Mouse (Mus musculus): ENCODE results near the gene Zbed3. TPM values are rescaled to one million over a fixed set of nuclear protein-coding genes. Genes with fewer than 3 reads are reported as not detected.

Zbed3 gene
- polyA plus RNA-seq, 1 experiment, result 24.6 TPM

GRCm38 (mm10) chr13:95325080-95325906 is 1.9 kb downstream of the Zbed3 start:
- TF ChIP-seq E2F4 (IDR thresholded peaks at IDR 0.05; ENCODE audit: insufficient read depth), result no peak
- no peak for TF ChIP-seq TCF12 (IDR thresholded peaks at IDR 0.05; ENCODE audit: insufficient read depth, poor library complexity, severe bottlenecking)
- no peak for TF ChIP-seq MAX (IDR thresholded peaks at IDR 0.05; ENCODE audit: low read depth)
- TF ChIP-seq POLR2AphosphoS2 (IDR thresholded peaks at IDR 0.05; ENCODE audit: insufficient read length, low read depth), result no peak
- no peak for TF ChIP-seq USF1 (IDR thresholded peaks at IDR 0.05; ENCODE audit: low read depth)
- no peak for TF ChIP-seq SRF (IDR thresholded peaks at IDR 0.05; ENCODE audit: control insufficient read depth, insufficient read length, low read depth)
- peak; percentile 42 for TF ChIP-seq POLR2A (IDR thresholded peaks at IDR 0.05; ENCODE audit: insufficient read length, low read depth)
- TF ChIP-seq TCF3 (IDR thresholded peaks at IDR 0.05; ENCODE audit: insufficient read length, low read depth), result no peak
- peak in 1 of 3 experiments; percentile 11 for TF ChIP-seq MYOD1 (IDR thresholded peaks at IDR 0.05; ENCODE audit: control insufficient read depth in 1 of 3, insufficient read length in 2 of 3, low read depth in 2 of 3)
- TF ChIP-seq REST (IDR thresholded peaks at IDR 0.05; ENCODE audit: insufficient read depth, insufficient read length), result no peak
- peak; percentile 47; the same call in 1 of the 2 replicates for TF ChIP-seq CEBPB (IDR thresholded peaks at IDR 0.05; ENCODE audit: insufficient read depth, poor library complexity, severe bottlenecking)
- TF ChIP-seq MYOG (IDR thresholded peaks at IDR 0.05; ENCODE audit: control insufficient read depth in 1 of 3, insufficient read depth in 1 of 3, insufficient read length in 2 of 3, low read depth in 2 of 3), result peak in 1 of 3 experiments; percentile 22
- Histone ChIP-seq H3K36me3 (ENCODE audit: control insufficient read depth, insufficient read depth) (no peaks in the 10 kb centered on the region), H3K27me3 (ENCODE audit: control insufficient read depth, insufficient read depth, insufficient read length) (no peaks in the 10 kb centered on the region), H3ac (ENCODE audit: control insufficient read depth, insufficient read length) (peak overlapping the region; percentile 96), H3K79me2 (ENCODE audit: control insufficient read depth, insufficient read depth) (peaks cover 51% of the 10 kb centered on the region), H3K4me2 (ENCODE audit: low read depth) (peak overlapping the region; percentile 97), H3K4me3 (peak overlapping the region; percentile 89)

- TF ChIP-seq REST (IDR thresholded peaks at IDR 0.05; ENCODE audit: insufficient read depth, insufficient read length) (no peak), MYOG (IDR thresholded peaks at IDR 0.05; ENCODE audit: control insufficient read depth in 1 of 3, insufficient read depth in 1 of 3, insufficient read length in 2 of 3, low read depth in 2 of 3) (no peak), POLR2AphosphoS2 (IDR thresholded peaks at IDR 0.05; ENCODE audit: insufficient read length, low read depth) (no peak), TCF12 (IDR thresholded peaks at IDR 0.05; ENCODE audit: insufficient read depth, poor library complexity, severe bottlenecking) (no peak), CEBPB (IDR thresholded peaks at IDR 0.05; ENCODE audit: insufficient read depth, poor library complexity, severe bottlenecking) (no peak), MYOD1 (IDR thresholded peaks at IDR 0.05; ENCODE audit: control insufficient read depth in 1 of 3, insufficient read length in 2 of 3, low read depth in 2 of 3) (no peak), TCF3 (IDR thresholded peaks at IDR 0.05; ENCODE audit: insufficient read length, low read depth) (no peak), MAX (IDR thresholded peaks at IDR 0.05; ENCODE audit: low read depth) (no peak), SRF (IDR thresholded peaks at IDR 0.05; ENCODE audit: control insufficient read depth, insufficient read length, low read depth) (no peak), E2F4 (IDR thresholded peaks at IDR 0.05; ENCODE audit: insufficient read depth) (no peak), USF1 (IDR thresholded peaks at IDR 0.05; ENCODE audit: low read depth) (no peak)
- H3K27me3 ChIP-seq (ENCODE audit: control insufficient read depth, insufficient read depth, insufficient read length), result no peaks in the 10 kb centered on the region
- H3K4me2 ChIP-seq (ENCODE audit: low read depth), result peak overlapping the region; percentile 69
- no peaks in the 10 kb centered on the region for H3K36me3 ChIP-seq (ENCODE audit: control insufficient read depth, insufficient read depth)
- peak overlapping the region; percentile 96 for H3ac ChIP-seq (ENCODE audit: control insufficient read depth, insufficient read length)
- peak overlapping the region; percentile 89 for H3K4me3 ChIP-seq
- peaks cover 58% of the 10 kb centered on the region for H3K79me2 ChIP-seq (ENCODE audit: control insufficient read depth, insufficient read depth)
These were observed 2.6 kb downstream of the Zbed3 start for GRCm38 (mm10) chr13:95325907-95326550.

GRCm38 (mm10) chr13:95326611-95327344 is 3.4 kb downstream of the Zbed3 start:
- no peaks in the 10 kb centered on the region for H3K27me3 ChIP-seq (ENCODE audit: control insufficient read depth, insufficient read depth, insufficient read length)
- TF ChIP-seq MYOG (IDR thresholded peaks at IDR 0.05; ENCODE audit: control insufficient read depth in 1 of 3, insufficient read depth in 1 of 3, insufficient read length in 2 of 3, low read depth in 2 of 3), result peak in 1 of 3 experiments; percentile 25
- no peak for TF ChIP-seq TCF3 (IDR thresholded peaks at IDR 0.05; ENCODE audit: insufficient read length, low read depth)
- no peak for TF ChIP-seq POLR2AphosphoS2 (IDR thresholded peaks at IDR 0.05; ENCODE audit: insufficient read length, low read depth)
- peak overlapping the region; percentile 69 for H3K4me2 ChIP-seq (ENCODE audit: low read depth)
- H3K79me2 ChIP-seq (ENCODE audit: control insufficient read depth, insufficient read depth), result peaks cover 66% of the 10 kb centered on the region
- peak overlapping the region; percentile 89 for H3K4me3 ChIP-seq
- no peak overlapping the region for H3ac ChIP-seq (ENCODE audit: control insufficient read depth, insufficient read length)
- H3K36me3 ChIP-seq (ENCODE audit: control insufficient read depth, insufficient read depth), result no peaks in the 10 kb centered on the region

- H3K36me3 ChIP-seq (ENCODE audit: control insufficient read depth, insufficient read depth), result no peaks in the 10 kb centered on the region
These were observed 3.9 kb downstream of the Zbed3 start for GRCm38 (mm10) chr13:95327345-95327741.

More at GRCm38 (mm10) chr13:95327345-95327741, 3.9 kb downstream of the Zbed3 start:
- Histone ChIP-seq H3K4me3 (peak overlapping the region; percentile 89), H3ac (ENCODE audit: control insufficient read depth, insufficient read length) (no peak overlapping the region), H3K4me2 (ENCODE audit: low read depth) (peak overlapping the region; percentile 69), H3K27me3 (ENCODE audit: control insufficient read depth, insufficient read depth, insufficient read length) (no peaks in the 10 kb centered on the region), H3K79me2 (ENCODE audit: control insufficient read depth, insufficient read depth) (peaks cover 71% of the 10 kb centered on the region)
- no peak for TF ChIP-seq CEBPB (IDR thresholded peaks at IDR 0.05; ENCODE audit: insufficient read depth, poor library complexity, severe bottlenecking)
- TF ChIP-seq MAX (IDR thresholded peaks at IDR 0.05; ENCODE audit: low read depth), result no peak

Data from myocyte (in vitro differentiated cells).